Mouse (Mus musculus) midbrain, postnatal 0 days (tissue): Measurements from ENCODE around the gene Tbr1. TPM values are rescaled to one million over a fixed set of nuclear protein-coding genes. Genes with fewer than 3 reads are reported as not detected.

Experiments used
- ATAC-seq: fragments of 200-750 bp; cut with Nextera tagmentation; 2 replicates; pipeline ENCODE4 v1.8.0; 2017; ENCODE audit warnings: moderate number of reproducible peaks, mild to moderate bottlenecking, moderate TSS enrichment, moderate library complexity; ENCODE audit not compliant: low FRiP score
- DNase-seq: peaks from one replicate; pipeline ENCODE4 v3.0.0-alpha.2; 2015; ENCODE audit warnings: low spot score
- H3K27ac ChIP-seq: fragments of 300-500 bp; sonication (generic); 2 replicates; pipeline ENCODE4 v1.5.1; 2014; ENCODE audit warnings: low read depth, mild to moderate bottlenecking, low read length, mixed read lengths
- H3K27me3 ChIP-seq: fragments of 300-500 bp; sonication (generic); 2 replicates; pipeline ENCODE4 v1.6.1; 2014; ENCODE audit warnings: low read length, control low read depth, mixed read lengths; ENCODE audit not compliant: insufficient read depth
- H3K36me3 ChIP-seq: fragments of 300-500 bp; sonication (generic); 2 replicates; pipeline ENCODE4 v1.6.1; 2014; ENCODE audit warnings: low read length, control low read depth, mixed read lengths; ENCODE audit not compliant: insufficient read depth
- H3K4me1 ChIP-seq: fragments of 300-500 bp; sonication (generic); 2 replicates; pipeline ENCODE4 v1.6.1; 2014; ENCODE audit warnings: mild to moderate bottlenecking, control low read depth, antibody characterized with exemption, low read length, mixed read lengths; ENCODE audit not compliant: insufficient read depth
- H3K4me2 ChIP-seq: fragments of 300-500 bp; sonication (generic); 2 replicates; pipeline ENCODE4 v1.6.1; 2014; ENCODE audit warnings: low read depth, mild to moderate bottlenecking, low read length, mixed read lengths; ENCODE audit not compliant: poor library complexity, severe bottlenecking
- H3K4me3 ChIP-seq: fragments of 300-500 bp; sonication (generic); 2 replicates; pipeline ENCODE4 v1.5.1; 2014; ENCODE audit warnings: low read depth, mild to moderate bottlenecking, low read length, moderate library complexity
- H3K9ac ChIP-seq: fragments of 300-500 bp; sonication (generic); replicated peaks from 2 replicates; pipeline ENCODE4 v1.6.1; 2014; ENCODE audit warnings: mild to moderate bottlenecking, low read length, moderate library complexity, mixed read lengths; ENCODE audit not compliant: poor library complexity, severe bottlenecking
- H3K9me3 ChIP-seq: fragments of 300-500 bp; sonication (generic); 2 replicates; pipeline ENCODE4 v1.6.1; 2016; ENCODE audit warnings: low read length, control low read depth
- CTCF ChIP-seq: IDR thresholded peaks from 2 replicates; pipeline ENCODE4 v1.5.1; 2016; ENCODE audit warnings: antibody characterized with exemption, mild to moderate bottlenecking
- WGBS: fragments of 180-500 bp; shearing (Covaris S2); extraction: QIAGEN DNeasy Blood & Tissue Kit; methylation state at CpG from one replicate; pipeline ENCODE4 v1.1.7; 2014; 5-methylcytosine and 5-hydroxymethylcytosine counted together
- polyA plus RNA-seq: library from polyadenylated mRNA; unstranded; fragments of >200 nt; fragmentation: Nextera tagmentation; extraction: Ambion mirVana; gene quantifications from 2 replicates; pipeline ENCODE4 v1.2.1, GENCODE M21; 2015
- total RNA-seq: library from RNA; depleted of rRNA; stranded (reverse); fragments of >200 nt; gene quantifications from 2 replicates; pipeline ENCODE4 v1.2.3, GENCODE M21; 2014

Tbr1 gene
- total and polyA plus RNA-seq, 2 experiments from 2014 or later: 0.60 to 1.1 TPM

DNA sequence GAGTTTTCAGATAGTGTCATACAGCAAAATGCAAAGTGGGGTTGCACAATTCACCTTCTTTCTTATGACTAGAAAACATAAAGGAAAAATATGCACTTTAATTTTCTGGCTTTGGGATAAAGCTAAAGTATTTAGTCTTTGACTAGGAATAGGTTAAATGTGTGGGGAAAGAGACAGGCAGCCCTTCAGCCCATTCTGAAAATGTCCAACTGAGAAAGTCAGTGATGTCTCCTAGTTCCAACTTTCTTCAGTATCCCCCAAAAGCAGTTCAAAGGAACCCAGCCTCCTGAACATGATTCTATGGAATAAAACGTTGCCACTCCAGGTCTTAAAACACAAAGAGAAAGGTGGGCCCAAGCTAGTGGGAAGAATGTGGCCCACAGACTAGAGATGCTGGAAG lies 6.7 kb downstream of the Tbr1 start:
- DNase-seq (no peak), ATAC-seq (no peak)
- Histone ChIP-seq H3K4me1 (0 out of 2 replicates have a peak, but pooled peaks cover 2% of the 10 kb centered on the region), H3K9me3 (no peaks in the 10 kb centered on the region), H3K27ac (no peak overlapping the region), H3K4me2 (no peak overlapping the region), H3K4me3 (no peak overlapping the region), H3K36me3 (no peaks in the 10 kb centered on the region), H3K27me3 (peaks cover 45% of the 10 kb centered on the region), H3K9ac (no peak overlapping the region)
- TF ChIP-seq CTCF: no peak
- 7% methylated on average over 1 of the region's 1 CpGs for WGBS

- Histone ChIP-seq H3K4me1 (0 out of 2 replicates have a peak, but pooled peaks cover 4% of the 10 kb centered on the region), H3K27me3 (peaks cover 45% of the 10 kb centered on the region), H3K36me3 (no peaks in the 10 kb centered on the region), H3K9ac (no peak overlapping the region), H3K4me3 (no peak overlapping the region), H3K27ac (no peak overlapping the region), H3K4me2 (no peak overlapping the region), H3K9me3 (no peaks in the 10 kb centered on the region)
- no peak for ATAC-seq
- TF ChIP-seq CTCF: no peak
- DNase-seq: no peak
- 34% methylated on average over 4 of the region's 4 CpGs for WGBS
Observed at GRCm38 (mm10) chr2:61810751-61811150, 8.0 kb downstream of the Tbr1 start.

DNA sequence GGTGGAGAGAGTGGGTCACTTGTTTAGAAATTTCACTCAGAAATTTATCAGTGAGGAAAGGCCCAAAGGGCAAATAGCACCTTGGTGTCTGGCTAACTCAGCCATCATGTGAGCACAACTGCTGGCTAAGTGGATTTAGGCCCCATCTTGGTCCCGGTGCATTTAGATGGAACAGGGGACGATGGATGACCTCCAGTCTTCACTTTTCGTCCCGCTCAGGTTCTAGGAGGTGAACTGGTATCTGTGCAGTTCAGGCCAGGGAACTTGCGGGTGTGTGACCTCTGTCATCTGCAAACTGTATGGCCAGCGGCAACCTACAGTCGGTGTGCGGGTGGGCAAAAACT lies 8.4 kb downstream of the Tbr1 start:
- Histone ChIP-seq H3K4me3 (peak overlapping the region; percentile 46; the same call in 1 of the 2 replicates), H3K27ac (no peak overlapping the region), H3K9ac (no peak overlapping the region), H3K27me3 (peaks cover 45% of the 10 kb centered on the region), H3K9me3 (no peaks in the 10 kb centered on the region), H3K4me1 (0 out of 2 replicates have a peak, but pooled peaks cover 6% of the 10 kb centered on the region), H3K4me2 (peak overlapping the region; percentile 91), H3K36me3 (no peaks in the 10 kb centered on the region)
- ATAC-seq (no peak), DNase-seq (no peak)
- WGBS: 27% methylated on average over 8 of the region's 8 CpGs
- no peak for TF ChIP-seq CTCF

GRCm38 (mm10) chr2:61811507-61812421 lies 9.0 kb downstream of the Tbr1 start:
- peak overlapping the region; percentile 91 for H3K4me2 ChIP-seq
- 0 out of 2 replicates have a peak, but pooled peaks cover 6% of the 10 kb centered on the region for H3K4me1 ChIP-seq
- ATAC-seq (peak; percentile 53), DNase-seq (no peak)
- H3K4me3 ChIP-seq: peak overlapping the region; percentile 46
- H3K9me3 ChIP-seq: no peaks in the 10 kb centered on the region
- H3K9ac ChIP-seq: peak overlapping the region; percentile 56
- no peaks in the 10 kb centered on the region for H3K36me3 ChIP-seq
- H3K27me3 ChIP-seq: peaks cover 45% of the 10 kb centered on the region
- under 1% methylated on average over 104 of the region's 121 CpGs for WGBS
- peak; percentile 8; the same call in 1 of the 2 replicates for TF ChIP-seq CTCF
- no peak overlapping the region for H3K27ac ChIP-seq

- Histone ChIP-seq H3K4me1 (0 out of 2 replicates have a peak, but pooled peaks cover 6% of the 10 kb centered on the region), H3K9me3 (no peaks in the 10 kb centered on the region), H3K4me2 (peak overlapping the region; percentile 91), H3K9ac (no peak overlapping the region), H3K36me3 (no peaks in the 10 kb centered on the region), H3K27ac (no peak overlapping the region), H3K4me3 (peak overlapping the region; percentile 46), H3K27me3 (peaks cover 42% of the 10 kb centered on the region)
- TF ChIP-seq CTCF: no peak
- WGBS: 6% methylated on average over 12 of the region's 12 CpGs
- ATAC-seq (no peak), DNase-seq (no peak)
Observed at GRCm38 (mm10) chr2:61812536-61812935, 9.8 kb downstream of the Tbr1 start.

GRCm38 (mm10) chr2:61813106-61813505 lies 10.4 kb downstream of the Tbr1 start:
- 0 out of 2 replicates have a peak, but pooled peaks cover 6% of the 10 kb centered on the region for H3K4me1 ChIP-seq
- WGBS: 10% methylated on average over 6 of the region's 6 CpGs
- H3K4me2 ChIP-seq: no peak overlapping the region
- H3K9me3 ChIP-seq: no peaks in the 10 kb centered on the region
- ATAC-seq (no peak), DNase-seq (no peak)
- peaks cover 43% of the 10 kb centered on the region for H3K27me3 ChIP-seq
- H3K27ac ChIP-seq: no peak overlapping the region
- H3K36me3 ChIP-seq: no peaks in the 10 kb centered on the region
- H3K4me3 ChIP-seq: no peak overlapping the region
- no peak overlapping the region for H3K9ac ChIP-seq
- TF ChIP-seq CTCF: no peak
